Mouse (Mus musculus): ENCODE measurements around the gene Gm14296.
"Not testable (repeated sequence)": the region's sequence is repeated elsewhere in the genome, so short reads cannot be mapped to it uniquely, and the experiment has no call there.

Gene Gm14296

GRCm38 (mm10) chr2:176927709-176928108, at the start of gene Gm14296:
TSS of gene Gm14296 (minus strand) at chr2:176927809.
- DNase-seq (ENCODE audit: inconsistent age in 2 of 2, low spot score in 1 of 2), result not testable (repeated sequence)

GRCm38 (mm10) chr2:176905464-176905863, 22.1 kb downstream of the Gm14296 start:
- DNase-seq (ENCODE audit: inconsistent age in 2 of 2, low spot score in 1 of 2), result not testable (repeated sequence)
